Mouse (Mus musculus) macrophage (primary cell): ENCODE results near the gene Zfp94. TPM values are rescaled to one million over a fixed set of nuclear protein-coding genes. Genes with fewer than 3 reads are reported as not detected.

Experiments used
- H3K27ac ChIP-seq: fragments of 350-480 bp; formaldehyde crosslinking; 2 replicates; pipeline ENCODE4 v1.9.0; 2021
- H3K36me3 ChIP-seq: fragments of 350-480 bp; formaldehyde crosslinking; 2 replicates; pipeline ENCODE4 v1.9.0; 2021; ENCODE audit errors: inconsistent target
- H3K4me3 ChIP-seq: fragments of 350-480 bp; formaldehyde crosslinking; 2 replicates; pipeline ENCODE4 v1.9.0; 2021; ENCODE audit errors: inconsistent target
- H3K79me2 ChIP-seq: fragments of 350-480 bp; formaldehyde crosslinking; 2 replicates; pipeline ENCODE4 v1.9.0; 2021; ENCODE audit errors: inconsistent target
- whole genome bisulfite sequencing: methylation state at CpG from one replicate; pipeline ENCODE4 v1.1.7; 2026; ENCODE audit warnings: inconsistent platforms; ENCODE audit not compliant: missing documents; 5-methylcytosine and 5-hydroxymethylcytosine counted together
- polyA plus RNA-seq: library from polyadenylated mRNA; stranded (reverse); fragments of 250-400 nt; gene quantifications from 3 replicates; pipeline ENCODE4 v1.2.4, GENCODE M21; 2018; ENCODE audit warnings: inconsistent platforms

Gene Zfp94
- polyA plus RNA-seq, 1 experiment from 2014 or later, result 1.0 TPM

- Histone ChIP-seq H3K27ac (no peak within 1 kb of the TSS), H3K36me3 (no peaks in the 10 kb centered on the region), H3K79me2 (no peaks in the 10 kb centered on the region), H3K4me3 (no peak within 1 kb of the TSS)
- WGBS, result 37% methylated on average over 49 of the region's 49 CpGs
These were observed 17.0 kb upstream of the Zfp94 start, which contains the start of gene Tescl for GRCm38 (mm10) chr7:24333304-24333986. TSS of gene Tescl (minus strand) at chr7:24333936.

- WGBS, result 84% methylated on average over 14 of the region's 14 CpGs
- Histone ChIP-seq H3K4me3 (no peak overlapping the region), H3K79me2 (no peaks in the 10 kb centered on the region), H3K36me3 (no peaks in the 10 kb centered on the region), H3K27ac (no peak overlapping the region)
These were observed 11.0 kb upstream of the Zfp94 start for GRCm38 (mm10) chr7:24327281-24327975.

- no peak overlapping the region for H3K4me3 ChIP-seq
- WGBS, result 57% methylated on average over 20 of the region's 20 CpGs
- H3K27ac ChIP-seq, result no peak overlapping the region
- H3K79me2 ChIP-seq, result no peaks in the 10 kb centered on the region
- H3K36me3 ChIP-seq, result no peaks in the 10 kb centered on the region
These were observed 10.0 kb upstream of the Zfp94 start for GRCm38 (mm10) chr7:24326273-24327135.

- Histone ChIP-seq H3K4me3 (no peak overlapping the region), H3K27ac (no peak overlapping the region), H3K79me2 (no peaks in the 10 kb centered on the region), H3K36me3 (no peaks in the 10 kb centered on the region)
- WGBS, result 22% methylated on average over 13 of the region's 13 CpGs
These were observed 9.2 kb upstream of the Zfp94 start for GRCm38 (mm10) chr7:24325675-24326128.

GRCm38 (mm10) chr7:24325197-24325596 lies 8.7 kb upstream of the Zfp94 start:
- no peak overlapping the region for H3K4me3 ChIP-seq
- no peak overlapping the region for H3K27ac ChIP-seq
- WGBS, result 92% methylated on average over 6 of the region's 6 CpGs

GRCm38 (mm10) chr7:24322593-24322992 lies 6.1 kb upstream of the Zfp94 start:
- 79% methylated on average over 4 of the region's 4 CpGs for WGBS
- Histone ChIP-seq H3K4me3 (no peak overlapping the region), H3K27ac (no peak overlapping the region), H3K79me2 (no peaks in the 10 kb centered on the region), H3K36me3 (no peaks in the 10 kb centered on the region)

More at GRCm38 (mm10) chr7:24325197-24325596, 8.7 kb upstream of the Zfp94 start:
- H3K36me3 ChIP-seq, result no peaks in the 10 kb centered on the region
- H3K79me2 ChIP-seq, result no peaks in the 10 kb centered on the region

GRCm38 (mm10) chr7:24318942-24319341 lies 2.5 kb upstream of the Zfp94 start:
- no peaks in the 10 kb centered on the region for H3K36me3 ChIP-seq
- H3K27ac ChIP-seq, result no peak overlapping the region
- 10% methylated on average over 4 of the region's 6 CpGs for WGBS

GRCm38 (mm10) chr7:24315726-24316566 lies 520 bp downstream of the Zfp94 start:
- Histone ChIP-seq H3K27ac (no peak overlapping the region), H3K36me3 (peaks cover 11% of the 10 kb centered on the region; the same call in 1 of the 2 replicates), H3K4me3 (peak overlapping the region; percentile 67), H3K79me2 (no peaks in the 10 kb centered on the region)
- 34% methylated on average over 29 of the region's 29 CpGs for WGBS

More at GRCm38 (mm10) chr7:24318942-24319341, 2.5 kb upstream of the Zfp94 start:
- Histone ChIP-seq H3K4me3 (no peak overlapping the region), H3K79me2 (no peaks in the 10 kb centered on the region)

GRCm38 (mm10) chr7:24300771-24301282 lies 15.6 kb downstream of the Zfp94 start, which contains the start of gene Zfp61:
TSS of gene Zfp61 (minus strand) at chr7:24301232.
- no peaks in the 10 kb centered on the region for H3K79me2 ChIP-seq
- peaks cover 5% of the 10 kb centered on the region; the same call in 1 of the 2 replicates for H3K36me3 ChIP-seq
- peak within 1 kb of the TSS; percentile 84; the same call in 1 of the 2 replicates for H3K4me3 ChIP-seq
- 5% methylated on average over 13 of the region's 13 CpGs for WGBS
- H3K27ac ChIP-seq, result no peak within 1 kb of the TSS

- 5% methylated on average over 17 of the region's 18 CpGs for WGBS
- H3K4me3 ChIP-seq, result peak overlapping the region; percentile 84
- no peak overlapping the region for H3K27ac ChIP-seq
- H3K79me2 ChIP-seq, result no peaks in the 10 kb centered on the region
- H3K36me3 ChIP-seq, result peaks cover 13% of the 10 kb centered on the region; the same call in 1 of the 2 replicates
These were observed 16.5 kb downstream of the Zfp94 start for GRCm38 (mm10) chr7:24299823-24300481.

- H3K27ac ChIP-seq, result peak overlapping the region; percentile 25; the same call in 1 of the 2 replicates
- H3K79me2 ChIP-seq, result no peaks in the 10 kb centered on the region
- H3K4me3 ChIP-seq, result peak overlapping the region; percentile 84
- peaks cover 20% of the 10 kb centered on the region; the same call in 1 of the 2 replicates for H3K36me3 ChIP-seq
- WGBS, result 1% methylated on average over 41 of the region's 47 CpGs
These were observed 17.3 kb downstream of the Zfp94 start for GRCm38 (mm10) chr7:24298973-24299708.

GRCm38 (mm10) chr7:24298635-24298972 lies 17.9 kb downstream of the Zfp94 start:
- peak overlapping the region; percentile 84 for H3K4me3 ChIP-seq
- H3K36me3 ChIP-seq, result peaks cover 26% of the 10 kb centered on the region; the same call in 1 of the 2 replicates
- H3K79me2 ChIP-seq, result no peaks in the 10 kb centered on the region
- H3K27ac ChIP-seq, result no peak overlapping the region
- WGBS, result 3% methylated on average over 12 of the region's 12 CpGs
